Mouse (Mus musculus): ENCODE results near the gene Tmem212.

Gene Tmem212

DNA sequence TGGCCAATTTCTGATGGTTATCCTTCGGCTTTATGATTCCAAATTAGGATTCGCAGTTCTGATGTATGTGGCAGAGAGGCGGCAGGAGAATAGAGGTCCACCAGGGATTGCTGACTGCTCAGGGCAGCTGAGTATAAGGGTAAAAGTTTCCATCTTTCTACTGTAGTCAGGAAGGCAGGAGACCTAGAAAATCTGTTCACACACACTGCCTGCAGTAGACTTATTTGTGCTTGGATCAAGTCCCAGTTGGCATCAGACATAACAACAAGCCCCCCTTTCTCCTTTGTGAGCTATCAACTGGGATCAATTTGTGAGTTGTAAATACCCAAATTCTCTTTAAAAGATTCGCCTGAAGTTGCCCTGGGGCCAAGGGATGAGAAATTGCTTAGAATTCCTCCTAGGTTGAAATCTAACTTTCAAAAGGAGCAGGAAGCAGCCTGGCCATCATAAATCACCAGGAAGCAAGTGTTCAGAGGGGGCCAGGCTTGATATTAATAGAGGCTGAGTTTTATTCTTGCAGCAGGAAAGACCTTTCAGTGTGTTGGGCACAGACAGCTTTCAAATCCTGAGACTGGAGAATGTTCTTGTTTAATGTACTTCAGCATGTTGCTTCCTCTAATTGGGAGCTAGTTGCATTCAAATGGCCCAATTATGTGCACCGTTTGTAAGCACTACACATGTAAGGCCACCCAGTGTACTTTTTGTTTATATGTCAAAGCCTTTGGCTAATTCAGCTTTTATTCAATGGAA, 41.6 kb downstream of the Tmem212 start:
- DNase-seq (ENCODE audit: inconsistent age in 2 of 2, low spot score in 1 of 2): peak in 1 of 2 experiments; percentile 36

- DNase-seq (ENCODE audit: inconsistent age in 2 of 2, low spot score in 1 of 2): no peak
Observed at GRCm38 (mm10) chr3:27843266-27843665, 52.9 kb downstream of the Tmem212 start.

DNA sequence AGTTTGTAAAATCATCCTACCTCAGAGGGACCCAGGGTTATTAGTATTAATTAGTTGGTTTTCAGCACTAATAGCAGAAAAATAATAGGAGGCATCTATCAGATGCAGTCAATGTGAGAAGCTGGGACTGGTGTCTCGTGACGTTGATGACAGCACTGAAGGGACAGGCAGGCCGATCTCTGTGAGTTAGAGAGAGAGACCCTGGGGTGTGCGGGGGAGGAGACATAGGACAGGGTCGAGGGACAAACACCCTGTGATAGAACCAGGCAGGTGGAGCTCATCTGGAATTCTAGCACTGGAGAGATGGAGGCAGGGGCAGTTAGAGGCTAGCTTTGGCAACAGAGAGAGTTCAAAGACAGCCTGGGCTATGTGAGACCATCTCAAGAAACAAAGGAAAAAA, 53.3 kb downstream of the Tmem212 start:
- no peak for DNase-seq (ENCODE audit: inconsistent age in 2 of 2, low spot score in 1 of 2)

- no peak for DNase-seq (ENCODE audit: inconsistent age in 2 of 2, low spot score in 1 of 2)
Observed at GRCm38 (mm10) chr3:27840311-27840710, 55.9 kb downstream of the Tmem212 start.

DNA sequence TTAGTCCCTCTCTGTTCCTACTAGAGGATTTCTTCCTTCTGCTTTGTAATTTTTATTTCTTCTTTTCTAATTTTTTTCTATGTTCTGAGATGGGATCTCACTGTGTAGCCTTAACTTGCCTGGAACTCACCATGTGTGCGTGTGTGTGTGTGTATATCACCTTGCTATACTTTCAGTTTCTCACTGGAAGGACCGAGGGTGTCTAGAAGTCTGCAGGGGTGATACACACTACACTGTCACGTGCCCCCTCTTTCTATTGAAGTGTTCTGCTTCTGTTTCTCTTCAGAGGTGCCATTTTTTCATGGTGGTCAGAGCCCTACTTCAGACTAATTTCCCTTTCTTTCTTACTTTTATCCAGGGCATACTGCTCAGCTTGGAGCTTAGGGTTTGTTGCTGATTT, 56.4 kb downstream of the Tmem212 start:
- DNase-seq (ENCODE audit: inconsistent age in 2 of 2, low spot score in 1 of 2): no peak

DNA sequence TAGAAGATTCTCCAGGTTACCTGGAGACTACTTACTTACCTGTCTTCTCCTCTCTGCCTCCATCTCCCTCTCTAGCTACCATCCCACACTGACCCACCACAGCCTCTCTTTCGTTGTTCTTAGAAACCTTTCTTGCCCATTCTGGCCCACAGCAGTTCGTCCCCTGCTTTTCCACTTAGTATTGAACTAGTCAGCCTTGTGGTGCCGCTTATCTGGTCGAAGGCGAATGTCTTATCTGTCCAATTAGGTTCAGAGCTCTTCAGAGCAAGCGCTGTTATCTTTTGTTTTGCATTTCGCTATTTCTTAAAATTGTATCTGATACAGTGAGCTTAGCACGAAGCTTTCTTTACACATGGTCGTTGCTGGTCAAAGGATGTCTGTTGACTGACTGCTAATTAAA, 56.9 kb downstream of the Tmem212 start:
- DNase-seq (ENCODE audit: inconsistent age in 2 of 2, low spot score in 1 of 2): no peak

- no peak for DNase-seq (ENCODE audit: inconsistent age in 2 of 2, low spot score in 1 of 2)
Observed at GRCm38 (mm10) chr3:27836297-27836696, 59.9 kb downstream of the Tmem212 start.

- DNase-seq (ENCODE audit: inconsistent age in 2 of 2, low spot score in 1 of 2): no peak
Observed at GRCm38 (mm10) chr3:27835786-27836185, 60.4 kb downstream of the Tmem212 start.

DNA sequence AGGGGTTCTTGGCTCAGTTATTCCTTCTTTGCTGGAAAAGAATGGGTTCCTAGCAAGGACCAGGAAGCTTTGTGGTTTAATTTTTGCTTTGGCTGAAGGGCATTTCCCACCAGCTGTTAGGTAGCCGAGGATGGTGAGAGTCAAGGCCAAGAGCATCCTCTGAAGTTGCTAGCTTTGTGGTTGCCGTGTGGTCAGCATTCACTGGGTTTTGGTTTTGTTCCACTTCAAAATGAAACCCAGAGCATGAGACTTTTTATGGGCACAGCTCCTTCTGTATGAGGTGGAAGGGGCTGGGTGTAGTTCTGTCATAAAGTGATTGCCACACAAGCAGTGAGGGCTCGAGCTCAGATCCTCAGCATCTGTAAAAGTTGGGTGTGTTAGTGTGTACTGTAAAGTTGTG, 67.4 kb downstream of the Tmem212 start:
- DNase-seq (ENCODE audit: inconsistent age in 2 of 2, low spot score in 1 of 2): no peak

- no peak for DNase-seq (ENCODE audit: inconsistent age in 2 of 2, low spot score in 1 of 2)
Observed at GRCm38 (mm10) chr3:27827236-27827635, 68.9 kb downstream of the Tmem212 start.

DNA sequence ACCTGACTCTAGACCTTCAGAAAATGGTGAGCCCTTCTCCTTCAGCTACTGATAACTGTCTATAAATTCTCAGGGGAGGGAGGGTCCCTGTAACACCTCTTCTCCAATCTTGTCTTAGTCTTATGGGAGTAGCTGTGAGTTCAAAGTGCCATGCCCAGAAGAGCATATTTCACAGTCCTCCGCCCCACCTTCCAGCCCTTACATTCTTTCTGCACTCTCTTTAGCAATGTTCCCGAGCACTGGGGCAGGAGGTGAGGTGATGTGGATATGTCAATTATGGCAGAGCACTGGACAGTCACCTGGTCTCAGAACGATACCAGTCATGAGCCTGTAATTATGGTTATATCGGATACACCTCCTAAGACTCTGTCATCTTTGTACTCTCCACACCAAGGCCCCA, 70.2 kb downstream of the Tmem212 start:
- DNase-seq (ENCODE audit: inconsistent age in 2 of 2, low spot score in 1 of 2): no peak
